Mouse (Mus musculus): Measurements from ENCODE around the gene Slc4a1.

DNA sequence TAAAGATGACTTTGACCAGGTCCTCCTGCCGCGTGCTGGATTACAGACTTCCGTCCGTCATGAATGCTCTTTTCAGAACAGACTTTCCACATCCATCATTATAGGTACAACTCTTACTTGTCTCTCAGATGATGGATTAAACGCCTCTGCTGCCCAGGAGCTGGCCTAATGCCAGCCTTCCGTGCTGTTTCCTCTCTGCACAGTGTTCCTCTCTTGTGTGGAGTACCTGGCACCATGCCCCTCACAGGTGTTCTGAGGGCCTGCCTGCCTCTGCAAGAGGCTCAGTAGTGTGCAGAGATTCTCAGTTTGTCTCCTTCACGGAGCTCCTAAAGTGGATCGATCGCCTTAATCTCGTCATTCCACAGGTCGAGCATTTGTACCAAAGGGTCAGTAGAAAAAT is 26.8 kb downstream of the Slc4a1 start:
- TF ChIP-seq POLR2A (IDR thresholded peaks at IDR 0.05; ENCODE audit: insufficient read depth, low read length) (no peak), EP300 (IDR thresholded peaks at IDR 0.05; ENCODE audit: insufficient read depth, low read depth, low read length) (no peak)

Measured in ES-Bruce4 (cell line).